Mouse (Mus musculus) small intestine, adult 2 months (tissue): ENCODE measurements around the gene Brip1.

Experiments
- CTCF ChIP-seq: fragments of 200-500 bp; IDR thresholded peaks from 2 replicates; pipeline ENCODE4 v1.5.1; 2012; ENCODE audit warnings: low read depth, mild to moderate bottlenecking, control low read depth, inconsistent platforms, low read length, moderate library complexity, mixed read lengths; ENCODE audit not compliant: insufficient replicate concordance, insufficient read length; ENCODE audit errors: extremely low read depth
- POLR2A ChIP-seq: fragments of 200-500 bp; IDR thresholded peaks from 2 replicates; pipeline ENCODE4 v1.6.1; 2012; ENCODE audit warnings: low read depth, mild to moderate bottlenecking, control low read depth, inconsistent platforms, low read length, moderate library complexity

DNA sequence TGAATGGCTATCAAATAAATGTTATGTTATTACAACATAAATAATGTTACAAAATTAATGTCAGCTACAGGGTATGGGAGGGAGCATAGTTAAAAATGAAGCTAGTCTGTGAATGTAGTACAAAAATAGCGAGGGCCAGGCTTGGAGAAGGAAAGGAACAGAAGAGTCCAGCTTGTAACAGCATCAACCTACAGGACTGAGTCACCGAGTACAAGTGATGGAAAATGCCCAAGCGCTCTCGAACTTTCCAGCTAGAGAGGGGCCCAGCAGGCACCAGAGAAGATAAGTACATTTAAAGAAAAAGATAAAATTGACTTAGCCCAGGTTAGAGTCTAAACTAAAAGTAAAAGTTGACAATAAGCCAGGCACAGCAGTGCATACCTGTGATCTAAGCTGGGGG is 116.5 kb downstream of the Brip1 start:
- no peak for TF ChIP-seq CTCF
- TF ChIP-seq POLR2A: no peak
